Mouse (Mus musculus) heart, adult 8-10 months (tissue): ENCODE results near the gene Aipl1. TPM values are rescaled to one million over a fixed set of nuclear protein-coding genes. Genes with fewer than 3 reads are reported as not detected.
"Not testable (repeated sequence)": the region's sequence is repeated elsewhere in the genome, so short reads cannot be mapped to it uniquely, and the experiment has no call there.

Experiments used
- DNase-seq: peaks from one replicate; pipeline ENCODE4 v3.0.0; 2022; ENCODE audit warnings: low spot score
- total RNA-seq, 4 experiments: library from RNA; stranded (reverse); gene quantifications; 2 replicates each; pipeline ENCODE4 v1.2.4; 2022

The Aipl1 gene
- total RNA-seq, 4 experiments from 2014 or later = 0.13 TPM; not detected in 3

DNA sequence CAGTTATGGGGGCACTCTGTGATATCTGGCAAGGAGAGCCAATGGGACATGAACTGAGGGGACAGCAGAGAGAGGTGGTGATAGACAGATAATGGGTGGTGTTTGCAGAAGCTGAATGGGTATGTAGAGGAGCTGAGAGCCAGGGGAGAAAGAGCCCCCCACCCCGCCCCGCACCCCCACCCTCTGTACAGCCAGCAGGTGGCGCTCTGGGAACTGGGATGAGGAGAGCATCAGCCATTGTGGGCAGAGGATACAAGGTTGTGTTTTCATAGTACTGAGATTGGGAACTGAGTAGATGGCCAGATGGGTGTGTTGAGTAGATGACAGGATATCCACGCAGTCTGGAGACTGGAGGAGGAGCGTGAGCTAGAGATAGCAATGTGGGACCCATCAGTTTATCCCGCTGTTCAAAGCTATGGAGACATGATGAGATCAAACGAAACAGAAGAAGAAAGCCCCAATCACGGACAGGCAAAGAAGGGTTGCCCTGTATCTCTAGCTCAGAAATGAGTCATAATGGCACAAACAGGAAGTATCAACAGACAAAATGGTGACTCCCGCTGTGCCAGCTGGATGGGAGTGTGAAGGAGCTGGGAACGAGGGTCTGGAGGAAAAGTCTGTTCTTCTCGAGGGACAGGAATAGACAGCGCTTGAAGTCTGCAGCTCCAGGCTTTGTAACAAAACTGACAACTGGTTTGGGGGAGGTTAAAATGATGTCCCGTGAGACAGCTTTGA lies 20.6 kb downstream of the Aipl1 start:
- no peak for DNase-seq

DNA sequence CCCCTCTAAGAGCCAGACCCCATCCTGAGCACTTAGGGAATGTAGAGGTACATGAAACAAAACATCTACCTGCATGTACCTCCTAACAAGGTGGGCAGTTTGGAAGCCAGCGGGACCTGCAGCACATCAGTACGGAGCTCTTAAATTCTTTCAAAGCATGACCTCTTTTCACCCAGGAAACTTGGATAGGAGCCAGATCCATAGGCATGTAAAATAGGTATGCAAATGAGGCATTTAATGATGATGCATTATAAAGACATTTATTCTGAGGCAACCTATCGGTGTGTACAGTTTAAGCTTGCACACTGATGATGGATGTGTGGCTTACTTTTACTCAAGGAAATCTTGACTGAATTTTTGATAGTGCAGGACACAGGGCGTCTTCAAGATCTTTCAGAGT lies 22.6 kb downstream of the Aipl1 start:
- DNase-seq = no peak

DNA sequence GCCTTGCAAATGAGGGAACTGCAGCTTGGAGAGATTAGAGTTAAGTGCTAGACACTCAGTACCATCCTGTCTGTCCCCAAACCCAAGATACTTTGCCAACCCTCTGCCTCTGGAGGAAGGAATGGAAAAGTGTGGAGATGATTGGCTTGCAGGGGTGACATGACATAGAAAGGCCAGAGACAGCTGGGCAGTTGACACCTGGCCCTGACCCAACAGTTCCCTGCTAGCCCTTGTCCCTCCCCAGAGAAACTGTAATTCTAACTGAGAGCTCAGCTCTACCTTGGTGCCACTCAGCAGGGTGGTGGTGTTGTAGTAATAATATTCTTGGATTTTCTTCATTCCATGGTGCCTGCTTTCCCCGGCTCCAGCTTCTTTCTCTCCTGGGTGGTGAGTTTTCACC lies 25.4 kb downstream of the Aipl1 start:
- DNase-seq = no peak

DNA sequence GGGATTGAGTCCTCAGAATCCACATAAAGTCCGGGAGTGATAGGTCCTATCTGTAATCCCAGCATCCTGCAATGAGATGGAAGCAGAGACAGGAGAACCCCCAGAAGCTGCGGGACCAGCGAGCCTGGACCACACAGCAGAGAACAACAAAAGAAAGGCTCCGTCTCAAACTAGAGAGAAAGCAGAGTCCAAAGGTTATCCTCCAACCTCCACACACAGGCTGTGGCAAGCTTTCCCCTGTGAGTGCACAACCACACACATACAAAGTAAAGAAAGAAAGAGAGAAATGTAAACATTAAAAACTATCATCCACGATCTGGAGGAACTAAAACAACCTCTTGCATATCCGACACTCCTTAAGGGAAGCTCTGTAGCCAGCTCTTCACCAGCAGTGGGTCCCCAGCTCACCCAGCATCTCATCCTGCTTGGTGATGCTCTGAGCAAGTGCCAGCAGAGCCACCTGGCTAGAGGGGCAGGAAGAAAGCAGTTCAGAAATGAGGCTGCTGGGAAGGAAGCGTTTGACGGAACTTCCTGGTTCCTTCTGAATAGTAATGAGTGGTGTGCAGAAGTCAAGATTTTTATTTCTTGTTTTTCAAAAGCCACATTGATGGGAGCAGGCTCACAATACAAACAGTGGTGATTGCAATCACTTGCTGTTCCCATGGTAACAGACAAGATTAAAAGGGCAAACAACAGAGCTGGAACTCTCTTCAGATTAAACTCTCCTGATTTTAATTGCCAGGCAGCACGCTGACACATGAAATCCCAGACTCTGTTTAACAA lies 26.2 kb downstream of the Aipl1 start:
- DNase-seq = no peak

DNA sequence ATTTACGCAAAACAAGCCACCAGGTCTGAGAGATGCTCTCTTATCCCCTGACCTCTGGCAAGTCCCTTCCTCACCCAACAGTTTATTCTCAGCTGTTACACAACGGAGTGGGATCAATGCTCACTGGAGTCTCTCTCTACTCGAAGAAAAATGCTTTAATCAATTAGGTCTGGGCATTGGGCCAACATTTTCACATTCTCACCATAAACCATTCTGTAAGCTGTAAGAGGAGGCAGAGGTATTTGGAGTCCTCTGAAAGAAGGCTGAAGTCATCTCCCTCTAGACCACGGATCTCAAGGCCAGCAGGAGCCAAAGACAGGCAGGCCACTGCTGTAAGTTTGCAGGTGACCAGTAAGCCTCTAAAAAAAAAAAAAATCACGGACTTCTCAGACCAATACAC lies 26.9 kb downstream of the Aipl1 start:
- no peak for DNase-seq

DNA sequence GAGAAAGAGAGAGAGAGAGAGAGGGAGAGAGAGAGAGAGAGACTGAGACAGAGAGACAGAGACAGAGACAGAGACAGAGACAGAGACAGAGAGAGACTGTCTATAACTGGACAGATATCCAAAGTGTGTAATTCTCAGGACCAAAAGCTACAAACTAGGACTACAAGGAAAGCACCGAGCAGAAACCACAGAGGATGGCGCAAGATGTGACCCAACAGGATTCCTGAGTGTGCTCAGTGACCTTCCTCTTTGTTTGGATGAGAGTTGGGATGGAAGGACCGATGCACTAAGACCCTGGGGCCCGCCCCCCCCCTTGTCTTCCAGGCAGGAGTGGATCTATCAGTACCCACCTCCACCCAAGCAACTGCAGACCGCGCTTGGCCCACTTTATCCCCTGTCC lies 31.8 kb downstream of the Aipl1 start:
- no peak for DNase-seq

DNA sequence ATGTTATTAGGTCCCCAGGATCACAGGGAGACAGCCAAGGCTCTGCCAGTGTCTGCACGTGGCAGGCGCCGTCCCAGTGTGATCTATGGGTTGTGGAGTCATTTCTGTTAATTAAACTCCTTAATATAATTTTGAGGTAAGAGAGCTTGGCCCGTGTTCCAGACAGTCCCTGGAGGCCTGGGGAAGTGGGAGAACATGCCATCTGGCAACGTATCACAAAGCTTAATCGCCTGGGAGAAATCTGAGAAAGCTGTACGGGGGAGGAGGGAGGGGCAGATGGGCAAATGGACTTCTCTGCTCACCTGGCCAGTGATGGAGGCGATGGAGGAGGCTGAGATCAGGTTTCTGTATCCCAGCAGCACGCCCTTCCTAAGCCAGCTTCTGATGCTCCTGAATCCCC lies 34.1 kb downstream of the Aipl1 start:
- no peak for DNase-seq

DNA sequence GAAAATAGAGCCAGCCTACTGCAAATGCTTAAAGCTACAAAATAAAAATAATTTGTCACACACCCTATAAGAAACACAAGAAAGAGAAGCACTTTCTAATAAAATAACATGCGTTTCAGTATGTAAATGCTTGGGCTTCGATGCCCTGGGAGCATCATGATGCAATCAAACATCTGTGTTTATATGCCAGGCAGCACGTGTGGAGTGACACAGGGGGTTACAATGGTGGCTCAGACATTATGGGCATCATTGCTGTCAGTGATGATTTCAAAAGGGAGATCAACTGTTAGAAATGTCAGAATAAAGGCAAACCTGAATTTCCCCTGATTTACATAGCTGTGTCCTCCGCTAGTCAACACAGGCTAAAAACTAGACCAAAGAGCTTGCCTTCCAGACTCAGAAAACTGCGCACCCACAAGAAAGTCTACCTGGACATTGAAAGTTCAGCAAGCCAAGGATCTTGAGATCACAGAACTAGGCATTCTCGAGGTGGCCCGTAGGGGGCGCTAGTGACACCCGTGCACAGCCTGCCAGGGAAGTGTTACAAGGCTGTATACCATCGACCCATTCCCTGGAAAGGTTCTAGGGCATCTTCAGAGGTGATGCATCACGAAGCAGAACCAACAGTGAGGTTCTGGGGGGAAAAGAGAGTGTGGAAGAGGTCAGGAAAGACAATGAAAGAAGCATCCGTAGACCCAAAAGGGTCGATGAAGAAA lies 35.0 kb downstream of the Aipl1 start:
- DNase-seq = no peak

DNA sequence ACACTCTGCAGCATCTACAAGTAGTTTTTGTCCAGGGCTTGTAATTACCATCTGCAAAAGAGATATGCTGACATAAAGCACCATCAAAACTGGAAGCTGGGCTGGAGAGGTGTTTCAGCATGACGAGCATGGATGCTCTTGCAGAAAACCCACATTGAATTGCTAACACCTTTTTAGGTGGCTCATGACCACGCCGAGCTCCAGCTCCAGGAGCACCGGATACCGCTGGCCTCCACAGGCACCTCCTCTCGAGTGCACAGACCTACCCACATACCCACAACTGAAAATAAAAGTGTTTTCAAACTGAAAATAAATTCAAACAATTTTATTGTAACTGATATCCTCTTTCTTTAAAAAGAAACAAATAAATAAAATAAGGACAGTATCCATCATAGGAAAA lies 37.1 kb downstream of the Aipl1 start:
- no peak for DNase-seq

DNA sequence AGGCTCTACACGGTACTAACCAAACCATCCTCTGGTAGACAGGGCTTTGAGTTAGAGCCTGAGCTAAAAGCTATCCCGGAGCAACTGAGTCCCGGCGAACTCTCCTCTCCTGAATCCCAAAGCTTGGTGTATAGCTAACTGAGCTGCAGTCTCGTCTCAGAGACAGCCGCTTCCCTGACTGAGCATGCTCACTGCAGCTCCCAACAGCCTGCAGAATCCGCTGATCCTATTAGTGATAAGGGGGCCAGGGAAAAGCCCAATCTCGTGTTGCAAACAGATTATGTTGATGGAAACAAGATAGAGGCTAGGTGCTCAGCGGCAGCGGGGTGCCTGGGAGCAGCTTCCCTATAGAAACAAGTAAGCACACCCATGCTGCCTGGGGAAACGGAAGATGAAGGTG lies 40.5 kb downstream of the Aipl1 start:
- no peak for DNase-seq

DNA sequence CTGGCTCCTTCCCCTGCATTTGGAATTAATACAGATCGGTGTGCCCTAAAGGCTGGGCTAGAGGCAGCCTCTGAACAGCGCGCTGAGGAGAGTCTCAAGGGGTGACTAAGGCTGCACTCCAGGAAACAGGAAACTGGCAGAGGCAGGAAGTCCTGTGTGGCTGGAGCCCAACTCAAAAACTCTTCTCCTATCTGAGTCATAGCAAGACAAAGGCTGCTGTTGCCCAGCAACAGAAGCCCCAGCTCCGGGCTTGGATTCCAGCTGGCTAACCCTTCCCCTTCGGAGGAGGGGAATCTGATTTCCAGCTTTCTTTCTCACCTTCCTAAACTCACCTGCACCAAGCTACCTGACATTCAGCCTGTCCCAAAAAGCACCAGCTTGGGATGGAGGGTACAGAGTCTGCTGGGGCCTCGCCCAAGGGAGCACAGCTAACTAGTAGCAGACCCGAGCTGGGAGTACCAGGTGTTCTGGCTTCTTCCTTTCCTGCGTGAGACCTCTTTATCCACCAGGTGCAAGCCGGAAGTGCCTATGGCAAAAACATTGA lies 41.3 kb downstream of the Aipl1 start:
- peak; percentile 82 for DNase-seq

DNA sequence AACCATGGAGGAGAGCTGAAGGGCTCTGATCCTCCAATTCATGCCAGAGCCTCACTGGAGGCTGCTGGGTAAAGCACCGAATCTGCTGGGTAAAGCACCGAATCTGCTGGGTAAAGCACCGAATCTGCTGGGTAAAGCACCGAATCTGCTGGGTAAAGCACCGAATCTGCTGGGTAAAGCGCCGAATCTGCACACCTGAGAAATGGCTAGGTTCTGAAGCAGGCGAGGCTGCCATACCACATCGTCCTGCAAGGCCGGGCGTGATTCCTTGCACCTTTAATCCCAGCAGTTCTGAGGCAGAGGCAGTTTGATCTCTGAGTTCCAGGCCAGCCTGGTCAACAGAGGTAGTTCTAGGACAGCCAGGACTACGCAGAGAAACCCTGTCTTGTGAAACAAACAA lies 44.9 kb downstream of the Aipl1 start:
- no peak for DNase-seq

DNA sequence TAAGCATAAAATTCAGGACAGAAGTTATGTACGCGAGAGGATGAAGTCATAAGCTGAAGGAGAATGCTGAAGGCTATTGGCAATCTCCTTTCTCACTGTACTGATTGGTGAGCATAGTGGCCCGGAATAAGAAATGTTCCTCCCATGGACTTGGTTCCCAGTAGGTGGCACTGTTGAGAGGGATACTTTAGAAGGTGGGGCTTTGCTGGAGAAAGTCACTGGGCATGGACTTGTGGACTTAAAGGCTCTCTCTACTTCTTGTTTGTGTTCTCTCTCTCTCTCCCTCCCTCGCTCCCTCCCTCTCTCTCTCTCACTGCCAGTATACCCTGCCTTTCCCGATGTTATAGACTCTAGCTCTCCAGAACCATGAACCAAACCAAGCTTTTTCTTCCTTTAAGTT lies 45.8 kb downstream of the Aipl1 start:
- peak; percentile 64 for DNase-seq

DNA sequence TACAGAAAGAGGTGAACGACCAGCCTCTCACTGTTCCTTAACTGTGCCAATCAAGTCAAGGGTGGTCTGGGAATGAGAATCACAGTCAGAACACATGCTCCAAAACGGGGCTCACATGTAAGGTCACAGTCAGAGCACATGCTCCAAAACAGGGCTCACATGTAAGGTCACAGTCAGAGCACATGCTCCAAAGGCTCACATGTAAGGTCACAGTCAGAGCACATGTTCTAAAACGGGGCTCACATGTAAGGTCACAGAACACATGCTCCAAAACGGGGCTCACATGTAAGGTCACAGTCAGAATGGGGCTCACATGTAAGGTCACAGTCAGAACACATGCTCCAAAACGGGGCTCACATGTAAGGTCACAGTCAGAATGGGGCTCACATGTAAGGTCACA lies 47.9 kb downstream of the Aipl1 start:
- not testable (repeated sequence) for DNase-seq

DNA sequence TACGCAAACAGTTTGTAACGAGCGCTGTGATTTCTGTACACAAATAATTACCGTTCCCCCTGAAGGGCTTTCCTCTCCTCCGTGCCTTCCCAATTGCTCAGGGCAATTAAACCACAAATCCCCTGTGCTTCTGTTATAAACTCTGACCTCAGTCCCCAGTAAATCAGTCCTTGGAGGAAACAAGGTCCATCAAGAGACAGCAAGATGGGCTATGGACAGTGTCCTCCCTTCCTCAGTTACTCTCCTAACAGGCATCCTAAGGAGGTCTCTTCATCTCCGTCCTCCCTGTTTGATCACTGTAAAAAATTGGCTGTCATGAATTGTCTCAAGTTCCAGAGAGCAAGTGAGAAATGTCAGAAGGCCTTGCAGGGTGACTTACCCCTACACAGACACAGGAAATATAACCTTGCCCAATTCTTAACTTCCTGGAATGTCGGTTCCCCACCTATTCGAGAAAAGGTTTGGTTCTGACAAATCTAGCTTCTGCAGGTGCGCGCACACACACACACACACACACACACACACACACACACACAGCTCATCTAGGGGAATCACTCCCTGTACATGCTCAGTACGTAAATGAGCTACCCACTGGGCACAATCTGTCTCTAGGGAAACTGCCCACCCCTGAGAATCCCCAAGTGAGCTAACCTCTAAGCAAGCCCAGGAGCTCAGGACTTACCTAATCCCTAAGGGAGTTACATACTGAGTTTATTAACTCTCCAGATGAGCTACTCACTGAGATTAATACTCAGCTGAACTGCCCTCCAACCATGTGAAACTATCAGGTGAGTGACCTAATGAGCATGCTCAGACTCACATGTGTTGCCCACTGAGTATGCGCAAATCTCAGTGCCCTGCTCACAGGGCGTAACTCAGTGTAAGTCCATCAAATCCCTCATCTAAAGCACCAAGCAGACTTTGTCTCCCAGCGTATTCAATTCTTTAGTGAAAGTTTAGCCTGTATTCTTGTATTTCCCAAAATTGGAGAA lies 49.9 kb downstream of the Aipl1 start:
- no peak for DNase-seq

DNA sequence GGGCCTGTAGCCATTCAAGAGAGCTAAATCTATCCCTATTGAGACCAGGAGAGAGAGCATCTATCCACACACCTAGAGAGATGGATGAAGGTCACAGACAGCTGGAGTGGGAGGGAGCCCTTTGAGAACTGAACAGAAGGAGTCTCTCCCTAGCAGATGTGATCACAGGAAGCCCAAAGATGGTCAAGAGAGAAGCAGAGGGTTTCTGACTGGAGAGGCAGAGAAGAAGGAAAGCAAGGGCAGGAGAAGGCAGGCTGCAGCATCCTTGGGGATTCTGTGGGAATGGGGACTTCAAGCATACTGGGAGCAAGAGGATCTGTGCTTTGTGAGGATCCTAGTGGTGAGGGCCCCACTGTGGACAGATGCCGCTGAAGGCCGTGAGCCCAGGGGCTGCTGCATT lies 51.5 kb downstream of the Aipl1 start:
- no peak for DNase-seq

DNA sequence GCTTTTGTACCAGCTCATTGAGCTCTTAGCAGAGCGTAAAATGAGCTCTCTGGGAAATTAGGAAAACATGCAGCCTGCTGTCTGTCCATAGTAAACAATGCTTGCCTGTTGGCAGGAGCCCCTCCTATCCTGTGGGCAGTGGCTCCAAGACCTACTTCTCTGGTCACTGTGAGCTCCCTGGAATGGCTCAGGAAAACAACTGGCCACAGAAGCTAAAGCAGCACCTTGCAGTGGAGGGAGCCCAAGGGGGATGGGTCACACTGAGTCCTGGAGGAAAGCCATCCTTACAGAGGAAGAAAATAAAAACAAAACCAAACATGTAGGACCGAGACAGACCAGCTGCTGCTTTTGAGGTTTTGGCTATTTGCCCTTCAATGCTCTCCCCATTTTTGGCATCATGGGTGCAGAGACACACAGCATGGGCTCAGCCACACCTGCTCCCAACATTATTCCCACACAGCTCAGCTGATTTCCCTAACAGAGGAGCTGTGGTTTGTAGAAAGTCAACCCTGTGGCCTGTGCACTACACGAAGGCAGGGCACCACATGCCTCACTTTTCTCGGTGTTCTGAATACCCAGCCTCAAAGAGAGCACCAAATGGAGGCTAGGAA lies 52.1 kb downstream of the Aipl1 start:
- DNase-seq = no peak

DNA sequence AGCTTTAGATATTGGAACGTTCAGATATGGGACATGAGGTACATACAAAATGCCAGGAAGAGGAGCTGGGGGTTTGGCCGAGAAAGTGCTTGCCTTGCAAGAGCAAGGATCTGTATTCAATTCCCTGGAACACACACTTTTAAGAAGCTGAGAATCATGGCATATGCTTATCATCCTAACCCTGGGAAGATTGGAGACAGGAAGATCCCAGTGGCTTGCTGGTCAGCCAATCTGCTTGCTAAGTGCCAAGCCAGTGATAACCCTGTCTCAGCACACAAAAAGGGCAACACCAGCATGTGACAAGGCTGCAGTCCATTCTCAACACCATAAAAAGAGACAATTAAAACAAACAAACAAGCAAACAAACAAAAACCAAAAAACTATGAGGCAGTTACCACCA lies 53.2 kb downstream of the Aipl1 start:
- no peak for DNase-seq
